Mouse (Mus musculus): ENCODE measurements at regions not wholly inside any gene's neighbourhood (a gene's known extent, or its start where the extent isn't known, plus 50 kb on each side); places are given as distances from the start of the nearest gene placed in this dataset.

DNA sequence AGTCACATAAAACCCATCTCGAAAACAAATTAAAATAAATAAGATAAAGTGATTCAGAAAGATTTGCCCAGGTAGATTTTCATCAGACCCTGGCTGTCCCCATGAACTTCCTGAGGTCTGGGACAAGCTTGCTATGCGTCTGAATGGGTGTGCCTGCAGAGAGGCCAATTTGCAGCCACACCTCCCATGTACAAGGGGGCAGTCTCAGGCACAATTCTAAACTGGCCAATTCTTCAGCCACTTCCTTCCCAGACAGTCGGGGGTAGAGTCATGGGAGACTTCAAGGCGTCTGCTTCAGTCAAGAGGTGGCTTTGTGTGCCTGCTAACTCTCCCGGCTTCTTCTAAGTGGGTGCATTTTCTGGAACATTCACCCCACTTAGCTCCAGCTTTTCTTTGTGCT is 122.9 kb upstream of the Kazn start:
- H3K36me3 ChIP-seq (ENCODE audit: control insufficient read depth, insufficient read depth, low read length), result no peaks in the 10 kb centered on the region
- H3K27me3 ChIP-seq (replicated peaks; ENCODE audit: control insufficient read depth, insufficient read depth, low read length), result no peaks in the 10 kb centered on the region
- ATAC-seq, result no peak
- DNase-seq (ENCODE audit: low spot score), result no peak
- peaks cover 7% of the 10 kb centered on the region; the same call in 1 of the 2 replicates for H3K4me1 ChIP-seq (ENCODE audit: control insufficient read depth, insufficient read depth, low read length)
- H3K4me3 ChIP-seq (ENCODE audit: low read depth, low read length), result no peak overlapping the region
- 26% methylated on average over 5 of the region's 5 CpGs for WGBS
- no peak overlapping the region for H3K9ac ChIP-seq (ENCODE audit: low read length)
- H3K27ac ChIP-seq (ENCODE audit: low read depth, low read length), result no peak overlapping the region
- H3K9me3 ChIP-seq (replicated peaks; ENCODE audit: control insufficient read depth, low read length), result no peaks in the 10 kb centered on the region
- H3K4me2 ChIP-seq (ENCODE audit: low read length), result no peak overlapping the region

- Histone ChIP-seq H3K36me3 (ENCODE audit: control insufficient read depth, insufficient read depth, low read length) (no peaks in the 10 kb centered on the region), H3K9ac (ENCODE audit: low read length) (no peak overlapping the region), H3K4me3 (ENCODE audit: low read depth, low read length) (no peak overlapping the region), H3K4me1 (ENCODE audit: control insufficient read depth, insufficient read depth, low read length) (peaks cover 7% of the 10 kb centered on the region; the same call in 1 of the 2 replicates), H3K27ac (ENCODE audit: low read depth, low read length) (no peak overlapping the region), H3K4me2 (ENCODE audit: low read length) (no peak overlapping the region), H3K9me3 (replicated peaks; ENCODE audit: control insufficient read depth, low read length) (no peaks in the 10 kb centered on the region), H3K27me3 (replicated peaks; ENCODE audit: control insufficient read depth, insufficient read depth, low read length) (no peaks in the 10 kb centered on the region)
- ATAC-seq, result no peak
- no peak for DNase-seq (ENCODE audit: low spot score)
- 68% methylated on average over 13 of the region's 13 CpGs for WGBS
These were observed 119.7 kb upstream of the Kazn start for GRCm38 (mm10) chr4:142358866-142359265.

- Histone ChIP-seq H3K9me3 (replicated peaks; ENCODE audit: control insufficient read depth, low read length) (no peaks in the 10 kb centered on the region), H3K27me3 (replicated peaks; ENCODE audit: control insufficient read depth, insufficient read depth, low read length) (no peaks in the 10 kb centered on the region), H3K4me2 (ENCODE audit: low read length) (no peak overlapping the region), H3K9ac (ENCODE audit: low read length) (no peak overlapping the region), H3K4me1 (ENCODE audit: control insufficient read depth, insufficient read depth, low read length) (no peaks in the 10 kb centered on the region), H3K36me3 (ENCODE audit: control insufficient read depth, insufficient read depth, low read length) (no peaks in the 10 kb centered on the region), H3K4me3 (ENCODE audit: low read depth, low read length) (no peak overlapping the region), H3K27ac (ENCODE audit: low read depth, low read length) (no peak overlapping the region)
- ATAC-seq, result no peak
- WGBS, result 88% methylated on average over 8 of the region's 8 CpGs
- no peak for DNase-seq (ENCODE audit: low spot score)
These were observed 116.2 kb upstream of the Kazn start for GRCm38 (mm10) chr4:142355387-142355786.

DNA sequence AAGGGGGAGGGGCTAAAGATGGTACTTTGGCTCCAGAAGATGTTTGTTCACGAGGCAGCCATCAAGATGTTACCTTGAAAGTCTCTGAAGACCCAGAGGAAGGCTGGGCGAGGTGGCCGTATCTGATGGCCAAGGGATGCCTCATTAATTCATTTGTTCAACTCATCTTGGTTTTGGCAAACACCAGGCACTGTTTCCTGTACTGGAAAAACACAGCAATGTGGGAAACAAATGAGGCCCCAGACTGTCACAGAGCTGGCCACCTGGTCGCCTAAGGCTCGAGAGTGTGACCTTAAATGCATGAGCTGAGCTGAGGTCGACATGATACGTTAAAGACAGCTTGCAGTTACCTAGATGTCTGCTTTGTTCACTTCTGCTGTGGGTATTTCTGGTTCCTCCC is 114.3 kb upstream of the Kazn start:
- H3K36me3 ChIP-seq (ENCODE audit: control insufficient read depth, insufficient read depth, low read length), result no peaks in the 10 kb centered on the region
- H3K27ac ChIP-seq (ENCODE audit: low read depth, low read length), result no peak overlapping the region
- 80% methylated on average over 7 of the region's 7 CpGs for WGBS
- no peaks in the 10 kb centered on the region for H3K27me3 ChIP-seq (replicated peaks; ENCODE audit: control insufficient read depth, insufficient read depth, low read length)
- no peaks in the 10 kb centered on the region for H3K9me3 ChIP-seq (replicated peaks; ENCODE audit: control insufficient read depth, low read length)
- DNase-seq (ENCODE audit: low spot score) (no peak), ATAC-seq (no peak)
- no peaks in the 10 kb centered on the region for H3K4me1 ChIP-seq (ENCODE audit: control insufficient read depth, insufficient read depth, low read length)
- no peak overlapping the region for H3K9ac ChIP-seq (ENCODE audit: low read length)
- no peak overlapping the region for H3K4me3 ChIP-seq (ENCODE audit: low read depth, low read length)
- no peak overlapping the region for H3K4me2 ChIP-seq (ENCODE audit: low read length)

- ATAC-seq (no peak), DNase-seq (ENCODE audit: low spot score) (no peak)
- Histone ChIP-seq H3K27ac (ENCODE audit: low read depth, low read length) (no peak overlapping the region), H3K4me3 (ENCODE audit: low read depth, low read length) (no peak overlapping the region), H3K27me3 (replicated peaks; ENCODE audit: control insufficient read depth, insufficient read depth, low read length) (no peaks in the 10 kb centered on the region), H3K9ac (ENCODE audit: low read length) (no peak overlapping the region), H3K4me1 (ENCODE audit: control insufficient read depth, insufficient read depth, low read length) (no peaks in the 10 kb centered on the region), H3K36me3 (ENCODE audit: control insufficient read depth, insufficient read depth, low read length) (no peaks in the 10 kb centered on the region), H3K9me3 (replicated peaks; ENCODE audit: control insufficient read depth, low read length) (no peaks in the 10 kb centered on the region), H3K4me2 (ENCODE audit: low read length) (no peak overlapping the region)
- WGBS, result 75% methylated on average over 3 of the region's 3 CpGs
These were observed 112.6 kb upstream of the Kazn start for GRCm38 (mm10) chr4:142351831-142352230.

GRCm38 (mm10) chr4:142350986-142351385 is 111.8 kb upstream of the Kazn start:
- no peaks in the 10 kb centered on the region for H3K36me3 ChIP-seq (ENCODE audit: control insufficient read depth, insufficient read depth, low read length)
- ATAC-seq (no peak), DNase-seq (ENCODE audit: low spot score) (no peak)
- H3K9me3 ChIP-seq (replicated peaks; ENCODE audit: control insufficient read depth, low read length), result no peaks in the 10 kb centered on the region
- H3K9ac ChIP-seq (ENCODE audit: low read length), result no peak overlapping the region
- no peak overlapping the region for H3K4me2 ChIP-seq (ENCODE audit: low read length)
- no peak overlapping the region for H3K27ac ChIP-seq (ENCODE audit: low read depth, low read length)
- WGBS, result 96% methylated on average over 8 of the region's 8 CpGs
- H3K4me3 ChIP-seq (ENCODE audit: low read depth, low read length), result no peak overlapping the region
- no peaks in the 10 kb centered on the region for H3K27me3 ChIP-seq (replicated peaks; ENCODE audit: control insufficient read depth, insufficient read depth, low read length)
- H3K4me1 ChIP-seq (ENCODE audit: control insufficient read depth, insufficient read depth, low read length), result no peaks in the 10 kb centered on the region

GRCm38 (mm10) chr4:142348910-142349309 is 109.7 kb upstream of the Kazn start:
- H3K4me3 ChIP-seq (ENCODE audit: low read depth, low read length), result no peak overlapping the region
- ATAC-seq, result no peak
- H3K4me1 ChIP-seq (ENCODE audit: control insufficient read depth, insufficient read depth, low read length), result peaks cover 3% of the 10 kb centered on the region; the same call in 1 of the 2 replicates
- no peaks in the 10 kb centered on the region for H3K27me3 ChIP-seq (replicated peaks; ENCODE audit: control insufficient read depth, insufficient read depth, low read length)
- H3K27ac ChIP-seq (ENCODE audit: low read depth, low read length), result no peak overlapping the region
- H3K4me2 ChIP-seq (ENCODE audit: low read length), result no peak overlapping the region
- DNase-seq (ENCODE audit: low spot score), result peak; percentile 39
- no peak overlapping the region for H3K9ac ChIP-seq (ENCODE audit: low read length)
- 49% methylated on average over 6 of the region's 6 CpGs for WGBS
- H3K9me3 ChIP-seq (replicated peaks; ENCODE audit: control insufficient read depth, low read length), result no peaks in the 10 kb centered on the region
- H3K36me3 ChIP-seq (ENCODE audit: control insufficient read depth, insufficient read depth, low read length), result no peaks in the 10 kb centered on the region

- 63% methylated on average over 19 of the region's 19 CpGs for WGBS
- no peak overlapping the region for H3K4me3 ChIP-seq (ENCODE audit: low read depth, low read length)
- no peak overlapping the region for H3K9ac ChIP-seq (ENCODE audit: low read length)
- DNase-seq (ENCODE audit: low spot score), result no peak
- no peaks in the 10 kb centered on the region for H3K36me3 ChIP-seq (ENCODE audit: control insufficient read depth, insufficient read depth, low read length)
- no peak for ATAC-seq
- no peaks in the 10 kb centered on the region for H3K9me3 ChIP-seq (replicated peaks; ENCODE audit: control insufficient read depth, low read length)
- H3K27ac ChIP-seq (ENCODE audit: low read depth, low read length), result no peak overlapping the region
- H3K4me1 ChIP-seq (ENCODE audit: control insufficient read depth, insufficient read depth, low read length), result peaks cover 28% of the 10 kb centered on the region
- H3K27me3 ChIP-seq (replicated peaks; ENCODE audit: control insufficient read depth, insufficient read depth, low read length), result no peaks in the 10 kb centered on the region
- no peak overlapping the region for H3K4me2 ChIP-seq (ENCODE audit: low read length)
These were observed 103.4 kb upstream of the Kazn start for GRCm38 (mm10) chr4:142342482-142343206.

DNA sequence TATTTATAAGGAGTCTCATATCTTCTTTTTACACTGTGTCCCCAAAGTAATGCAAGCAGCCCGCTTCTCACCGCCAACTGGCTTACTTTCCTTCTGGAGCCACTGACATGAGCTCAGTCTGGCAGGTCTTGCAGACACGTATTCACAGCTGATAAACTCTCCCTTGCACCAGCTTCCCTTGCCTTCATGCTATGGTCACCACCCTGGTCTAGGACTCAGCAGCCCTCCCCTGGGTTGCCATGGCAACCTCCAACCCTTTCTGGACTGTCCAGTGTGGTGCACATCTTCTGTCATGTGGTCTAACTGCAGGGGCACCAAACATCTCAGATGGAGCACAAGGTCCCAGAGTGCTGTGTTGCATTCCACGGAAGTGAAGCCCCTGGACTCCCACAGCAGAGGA is 102.1 kb upstream of the Kazn start:
- Histone ChIP-seq H3K27ac (ENCODE audit: low read depth, low read length) (no peak overlapping the region), H3K36me3 (ENCODE audit: control insufficient read depth, insufficient read depth, low read length) (no peaks in the 10 kb centered on the region), H3K27me3 (replicated peaks; ENCODE audit: control insufficient read depth, insufficient read depth, low read length) (no peaks in the 10 kb centered on the region), H3K9me3 (replicated peaks; ENCODE audit: control insufficient read depth, low read length) (no peaks in the 10 kb centered on the region), H3K4me3 (ENCODE audit: low read depth, low read length) (no peak overlapping the region), H3K9ac (ENCODE audit: low read length) (no peak overlapping the region), H3K4me1 (ENCODE audit: control insufficient read depth, insufficient read depth, low read length) (peaks cover 28% of the 10 kb centered on the region), H3K4me2 (ENCODE audit: low read length) (no peak overlapping the region)
- DNase-seq (ENCODE audit: low spot score), result no peak
- 76% methylated on average over 4 of the region's 4 CpGs for WGBS
- ATAC-seq, result no peak

Measured in forebrain, embryonic 14.5 days (tissue).